Mouse (Mus musculus) embryonic facial prominence, embryonic 11.5 days (tissue): ENCODE measurements at regions not wholly inside any gene's neighbourhood (a gene's known extent, or its start where the extent isn't known, plus 50 kb on each side); places are given as distances from the start of the nearest gene placed in this dataset.

Experiments
- ATAC-seq: fragments of 200-750 bp; cut with Nextera tagmentation; replicated peaks from 2 replicates; pipeline ENCODE4 v1.8.0; 2017; ENCODE audit warnings: low read depth; ENCODE audit not compliant: insufficient number of reproducible peaks, low FRiP score, low TSS enrichment
- DNase-seq: peaks from one replicate; pipeline ENCODE4 v3.0.0-alpha.2; 2015; ENCODE audit warnings: low spot score
- H3K27ac ChIP-seq: fragments of 300-500 bp; sonication (generic); replicated peaks from 2 replicates; pipeline ENCODE4 v1.5.1; 2014; ENCODE audit warnings: mild to moderate bottlenecking, low read depth, low read length, control low read depth
- H3K27me3 ChIP-seq: fragments of 300-500 bp; sonication (generic); 2 replicates; pipeline ENCODE4 v1.6.1; 2014; ENCODE audit warnings: mild to moderate bottlenecking, low read length, moderate library complexity, mixed read lengths; ENCODE audit not compliant: control insufficient read depth, insufficient read depth
- H3K36me3 ChIP-seq: fragments of 300-500 bp; sonication (generic); replicated peaks from 2 replicates; pipeline ENCODE4 v1.6.1; 2014; ENCODE audit warnings: low read depth, mild to moderate bottlenecking, low read length, moderate library complexity, mixed read lengths; ENCODE audit not compliant: control insufficient read depth, insufficient read depth
- H3K4me1 ChIP-seq: fragments of 300-500 bp; sonication (generic); 2 replicates; pipeline ENCODE4 v1.6.1; 2014; ENCODE audit warnings: low read length, mixed read lengths; ENCODE audit not compliant: control insufficient read depth, insufficient read depth
- H3K4me2 ChIP-seq: fragments of 300-500 bp; sonication (generic); 2 replicates; pipeline ENCODE4 v1.6.1; 2014; ENCODE audit warnings: low read depth, mild to moderate bottlenecking, control low read depth, low read length, moderate library complexity
- H3K4me3 ChIP-seq: fragments of 300-500 bp; sonication (generic); 2 replicates; pipeline ENCODE4 v1.5.1; 2014; ENCODE audit warnings: low read depth, low read length, control low read depth
- H3K9ac ChIP-seq: fragments of 300-500 bp; sonication (generic); replicated peaks from 2 replicates; pipeline ENCODE4 v1.6.1; 2014; ENCODE audit warnings: mild to moderate bottlenecking, control low read depth, low read length
- H3K9me3 ChIP-seq: fragments of 300-500 bp; sonication (generic); replicated peaks from 2 replicates; pipeline ENCODE4 v1.6.1; 2016; ENCODE audit warnings: mild to moderate bottlenecking, low read length, inconsistent platforms, mixed read lengths; ENCODE audit not compliant: control insufficient read depth
- WGBS: fragments of 180-500 bp; shearing (Covaris S2); extraction: QIAGEN DNeasy Blood & Tissue Kit; methylation state at CpG from one replicate; pipeline ENCODE4 v1.1.7; 2014; 5-methylcytosine and 5-hydroxymethylcytosine counted together

DNA sequence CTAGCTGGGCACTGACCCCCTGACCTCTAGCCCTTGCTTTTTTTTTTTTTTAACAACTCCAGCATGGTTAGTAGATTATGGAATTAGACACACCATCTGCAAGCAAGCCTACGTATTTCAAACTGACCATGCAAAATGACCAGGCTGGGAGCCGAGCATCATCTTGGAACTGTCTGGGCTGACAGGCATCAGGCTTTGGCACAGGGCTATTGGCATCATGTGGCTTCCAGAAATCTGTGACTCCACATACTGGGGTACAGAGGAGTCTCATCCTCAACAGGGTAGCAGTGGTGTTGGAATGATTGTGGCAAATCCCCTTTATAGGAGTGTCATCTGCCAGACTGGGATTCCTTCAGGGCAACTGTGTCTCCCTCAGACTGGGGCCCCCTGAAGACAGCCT, 152.7 kb upstream of the Mocs1 start:
- no peaks in the 10 kb centered on the region for H3K9me3 ChIP-seq
- no peak overlapping the region for H3K27ac ChIP-seq
- DNase-seq = no peak
- no peaks in the 10 kb centered on the region for H3K36me3 ChIP-seq
- no peak overlapping the region for H3K4me3 ChIP-seq
- no peaks in the 10 kb centered on the region for H3K4me1 ChIP-seq
- no peak for ATAC-seq
- H3K9ac ChIP-seq = no peak overlapping the region
- H3K4me2 ChIP-seq = no peak overlapping the region
- H3K27me3 ChIP-seq = no peaks in the 10 kb centered on the region
- 41% methylated on average over 2 of the region's 2 CpGs for WGBS

GRCm38 (mm10) chr17:49275916-49276315, 152.2 kb upstream of the Mocs1 start:
- H3K4me1 ChIP-seq = no peaks in the 10 kb centered on the region
- no peak overlapping the region for H3K9ac ChIP-seq
- WGBS = 93% methylated on average over 2 of the region's 2 CpGs
- ATAC-seq (no peak), DNase-seq (no peak)
- H3K27ac ChIP-seq = no peak overlapping the region
- no peak overlapping the region for H3K4me2 ChIP-seq
- no peaks in the 10 kb centered on the region for H3K36me3 ChIP-seq
- no peak overlapping the region for H3K4me3 ChIP-seq
- no peaks in the 10 kb centered on the region for H3K27me3 ChIP-seq
- no peaks in the 10 kb centered on the region for H3K9me3 ChIP-seq

GRCm38 (mm10) chr17:49278541-49278940, 149.6 kb upstream of the Mocs1 start:
- WGBS = 84% methylated on average over 8 of the region's 8 CpGs
- H3K9ac ChIP-seq = no peak overlapping the region
- no peak overlapping the region for H3K4me2 ChIP-seq

DNA sequence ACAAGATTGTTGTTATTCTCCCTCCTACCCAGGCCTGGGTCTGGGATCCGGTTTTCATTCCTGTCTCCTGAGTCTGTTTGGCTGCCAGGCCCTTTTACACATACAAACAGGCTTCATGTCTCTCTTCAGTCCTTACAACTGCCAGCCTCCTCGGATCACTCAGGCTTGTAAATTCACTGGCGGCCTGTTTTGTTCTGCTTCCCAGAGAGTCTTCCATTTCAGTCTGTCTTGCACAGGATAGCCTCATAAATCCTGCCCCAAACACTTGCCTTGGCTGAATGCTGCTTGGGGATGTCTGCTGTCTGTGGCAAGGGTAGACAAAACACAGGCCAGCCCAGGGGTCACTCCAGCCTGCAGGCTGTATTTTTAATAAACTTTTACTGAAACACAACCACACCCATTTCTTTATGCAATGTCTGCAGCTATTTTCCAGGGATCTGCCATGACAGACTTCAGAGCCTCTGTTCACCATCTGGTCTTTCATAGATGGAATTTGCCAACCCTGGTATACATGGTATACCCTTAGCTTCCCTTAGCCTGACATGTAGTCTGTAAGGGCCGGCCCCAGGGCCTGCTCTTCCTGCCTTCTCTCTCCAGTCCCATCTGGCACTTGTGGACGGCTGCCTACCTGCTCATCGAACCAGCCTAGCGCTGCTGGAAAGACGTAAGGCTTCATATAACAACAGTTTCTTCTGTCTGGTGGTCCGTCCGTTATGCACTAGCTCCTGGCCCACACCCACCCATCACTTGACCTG, 149.0 kb upstream of the Mocs1 start:
- H3K36me3 ChIP-seq = no peaks in the 10 kb centered on the region
- no peak overlapping the region for H3K27ac ChIP-seq
- ATAC-seq = no peak
- H3K4me1 ChIP-seq = no peaks in the 10 kb centered on the region
- no peak overlapping the region for H3K9ac ChIP-seq
- WGBS = 76% methylated on average over 10 of the region's 10 CpGs
- DNase-seq = no peak
- no peak overlapping the region for H3K4me3 ChIP-seq
- H3K27me3 ChIP-seq = no peaks in the 10 kb centered on the region
- no peak overlapping the region for H3K4me2 ChIP-seq
- no peaks in the 10 kb centered on the region for H3K9me3 ChIP-seq

More at GRCm38 (mm10) chr17:49278541-49278940, 149.6 kb upstream of the Mocs1 start:
- Histone ChIP-seq H3K27me3 (no peaks in the 10 kb centered on the region), H3K4me3 (no peak overlapping the region), H3K27ac (no peak overlapping the region), H3K4me1 (no peaks in the 10 kb centered on the region), H3K36me3 (no peaks in the 10 kb centered on the region), H3K9me3 (no peaks in the 10 kb centered on the region)
- DNase-seq (no peak), ATAC-seq (no peak)

GRCm38 (mm10) chr17:49281344-49281743, 146.8 kb upstream of the Mocs1 start:
- 87% methylated on average over 13 of the region's 13 CpGs for WGBS
- no peak for DNase-seq

DNA sequence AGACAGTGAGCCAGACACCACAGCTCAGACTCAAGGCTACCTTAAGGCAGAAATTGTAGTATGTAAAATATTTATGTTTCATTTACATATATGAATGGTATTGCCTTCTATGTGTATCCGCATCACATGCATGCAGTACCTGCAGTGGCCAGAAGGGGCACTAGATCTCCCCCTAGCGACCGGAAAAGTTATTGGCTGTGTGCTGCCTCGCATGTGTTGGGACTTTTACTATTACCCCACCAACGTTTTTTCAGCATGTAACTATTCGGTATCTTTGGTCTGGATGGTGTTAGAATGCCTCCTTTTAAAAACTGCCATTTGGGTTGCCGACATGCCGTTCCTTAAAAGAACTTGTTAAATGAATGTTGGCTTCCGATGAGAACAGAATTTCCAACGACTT, 145.7 kb upstream of the Mocs1 start:
- Histone ChIP-seq H3K4me3 (no peak overlapping the region), H3K36me3 (no peaks in the 10 kb centered on the region), H3K4me1 (no peaks in the 10 kb centered on the region), H3K4me2 (no peak overlapping the region), H3K27me3 (no peaks in the 10 kb centered on the region), H3K27ac (no peak overlapping the region), H3K9ac (no peak overlapping the region), H3K9me3 (no peaks in the 10 kb centered on the region)
- no peak for ATAC-seq
- no peak for DNase-seq
- 82% methylated on average over 10 of the region's 10 CpGs for WGBS

More at GRCm38 (mm10) chr17:49281344-49281743, 146.8 kb upstream of the Mocs1 start:
- H3K9me3 ChIP-seq = no peaks in the 10 kb centered on the region
- H3K4me2 ChIP-seq = no peak overlapping the region
- H3K4me1 ChIP-seq = no peaks in the 10 kb centered on the region
- H3K36me3 ChIP-seq = no peaks in the 10 kb centered on the region
- no peak overlapping the region for H3K4me3 ChIP-seq
- no peak overlapping the region for H3K27ac ChIP-seq
- no peak overlapping the region for H3K9ac ChIP-seq
- no peaks in the 10 kb centered on the region for H3K27me3 ChIP-seq
- ATAC-seq = no peak

DNA sequence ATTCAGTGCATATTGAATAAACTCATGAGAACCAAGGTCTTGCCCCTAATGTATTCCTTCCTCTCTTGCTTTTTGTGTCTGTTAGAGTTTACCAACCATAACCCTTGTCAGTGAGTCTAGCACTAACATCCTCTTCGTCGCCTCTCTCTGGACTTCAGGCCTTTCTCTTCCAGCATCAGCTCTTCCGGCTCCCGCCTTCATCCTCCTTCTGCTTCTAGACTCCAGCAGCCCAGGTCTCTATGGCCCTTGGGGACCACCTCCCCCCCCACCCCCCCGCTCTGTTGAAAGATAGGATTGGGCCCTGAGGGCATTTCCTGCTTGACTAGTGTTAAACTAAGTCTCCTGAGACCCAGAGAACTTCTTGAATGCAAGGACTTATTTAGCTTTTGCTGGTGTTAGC, 144.7 kb upstream of the Mocs1 start:
- Histone ChIP-seq H3K36me3 (no peaks in the 10 kb centered on the region), H3K9ac (no peak overlapping the region), H3K4me3 (no peak overlapping the region), H3K4me1 (no peaks in the 10 kb centered on the region), H3K27ac (no peak overlapping the region), H3K9me3 (no peaks in the 10 kb centered on the region), H3K4me2 (no peak overlapping the region), H3K27me3 (no peaks in the 10 kb centered on the region)
- WGBS = 72% methylated on average over 5 of the region's 5 CpGs
- DNase-seq (no peak), ATAC-seq (no peak)

DNA sequence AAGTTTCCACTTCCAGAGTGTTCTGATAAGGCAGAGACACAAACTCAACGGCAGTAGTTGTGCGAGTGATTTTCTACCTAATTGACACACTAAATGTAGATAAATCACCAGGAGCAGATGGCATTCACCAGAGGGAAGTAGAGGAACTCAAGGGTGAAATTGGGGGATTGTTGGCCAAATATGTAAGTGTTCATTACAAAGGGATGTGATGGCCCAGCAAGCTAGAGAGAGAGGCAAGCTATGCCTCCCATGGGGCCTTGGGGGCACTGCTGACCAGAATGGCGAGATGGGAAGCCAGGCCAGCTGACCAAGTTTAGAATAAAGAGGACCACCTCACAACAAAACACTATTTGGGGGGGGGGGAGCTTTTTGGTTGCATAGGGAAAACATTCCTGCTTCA, 136.5 kb upstream of the Mocs1 start:
- H3K9me3 ChIP-seq = no peaks in the 10 kb centered on the region
- WGBS = 82% methylated on average over 3 of the region's 3 CpGs
- H3K4me2 ChIP-seq = no peak overlapping the region
- DNase-seq = no peak
- H3K27me3 ChIP-seq = no peaks in the 10 kb centered on the region
- no peaks in the 10 kb centered on the region for H3K4me1 ChIP-seq
- ATAC-seq = no peak
- no peak overlapping the region for H3K9ac ChIP-seq
- no peaks in the 10 kb centered on the region for H3K36me3 ChIP-seq
- no peak overlapping the region for H3K4me3 ChIP-seq
- no peak overlapping the region for H3K27ac ChIP-seq
